Mouse (Mus musculus): ENCODE measurements around the gene Triobp. TPM values are rescaled to one million over a fixed set of nuclear protein-coding genes. Genes with fewer than 3 reads are reported as not detected.
"Not testable (repeated sequence)": the region's sequence is repeated elsewhere in the genome, so short reads cannot be mapped to it uniquely, and the experiment has no call there.

The Triobp gene
- total RNA-seq, 2 experiments from 2014 or later, result 7.7 to 12.7 TPM

DNA sequence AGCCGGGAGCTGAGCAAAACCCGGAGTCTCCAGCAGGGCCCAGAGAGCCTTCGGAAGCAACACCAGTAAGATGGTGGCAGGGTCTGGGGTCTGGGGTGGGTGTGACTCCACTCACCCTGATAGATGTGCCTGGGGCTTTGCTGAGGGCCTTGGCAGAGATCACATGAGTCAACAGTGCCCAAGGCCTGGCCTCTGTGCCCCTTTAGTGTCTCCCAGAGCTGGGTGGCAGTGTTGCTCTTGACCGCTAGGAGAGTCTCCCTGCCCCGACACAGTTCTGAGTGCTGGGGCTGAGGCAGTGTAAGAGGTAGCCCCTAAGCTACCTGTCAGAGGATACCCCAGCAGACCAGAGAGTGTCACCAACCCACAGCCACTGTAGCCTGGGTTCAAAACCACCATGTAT, 54.0 kb downstream of the Triobp start:
- DNase-seq, result no peak

GRCm38 (mm10) chr15:79002036-79002435, 54.5 kb downstream of the Triobp start:
- no peak for DNase-seq

- DNase-seq, result no peak
Measured at GRCm38 (mm10) chr15:79003079-79003478, 55.6 kb downstream of the Triobp start.

- no peak for DNase-seq
Measured at GRCm38 (mm10) chr15:79005581-79005980, 58.1 kb downstream of the Triobp start.

- DNase-seq, result no peak
Measured at GRCm38 (mm10) chr15:79006638-79007037, 59.1 kb downstream of the Triobp start.

GRCm38 (mm10) chr15:79007059-79007458, 59.5 kb downstream of the Triobp start:
- no peak for DNase-seq

DNA sequence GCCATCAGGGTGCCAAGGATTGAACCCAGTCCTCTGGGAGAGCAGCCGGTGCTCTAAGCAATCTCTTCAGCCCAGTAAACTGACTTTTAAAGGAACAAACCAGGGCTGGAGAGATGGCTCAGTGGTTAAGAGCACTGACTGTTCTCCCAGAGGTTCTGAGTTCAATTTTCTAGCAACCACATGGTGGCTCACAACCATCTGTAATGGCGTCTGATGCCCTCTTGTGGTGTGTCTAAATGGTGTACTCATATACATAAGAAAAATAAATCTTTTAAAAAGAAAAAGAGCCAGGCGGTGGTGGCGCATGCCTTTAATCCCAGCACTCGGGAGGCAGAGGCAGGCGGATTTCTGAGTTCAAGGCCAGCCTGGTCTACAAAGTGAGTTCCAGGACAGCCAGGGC, 60.3 kb downstream of the Triobp start:
- DNase-seq, result not testable (repeated sequence)

GRCm38 (mm10) chr15:79009734-79010133, 62.2 kb downstream of the Triobp start:
- DNase-seq, result no peak

- no peak for DNase-seq
Measured at GRCm38 (mm10) chr15:79011550-79011949, 64.0 kb downstream of the Triobp start.

DNA sequence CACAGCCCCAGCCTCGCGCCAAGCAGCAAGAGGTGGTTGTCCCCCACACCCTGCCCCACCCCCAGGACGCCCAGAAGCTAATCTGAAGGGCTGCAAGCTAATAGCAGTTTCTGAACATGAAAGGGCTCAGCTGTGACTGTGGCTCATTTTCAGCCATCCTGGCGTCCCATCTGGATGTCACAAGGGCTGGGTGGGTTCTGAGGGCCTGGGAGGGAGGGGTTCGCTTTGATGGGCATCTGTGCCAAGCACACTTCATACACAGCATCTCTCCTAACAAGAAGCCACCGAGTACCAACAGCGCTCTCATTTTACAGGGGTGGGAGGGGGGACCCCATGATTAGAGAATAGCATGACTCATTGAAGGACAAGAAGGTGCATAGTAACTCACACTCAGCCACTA, 65.9 kb downstream of the Triobp start:
- DNase-seq, result no peak

DNA sequence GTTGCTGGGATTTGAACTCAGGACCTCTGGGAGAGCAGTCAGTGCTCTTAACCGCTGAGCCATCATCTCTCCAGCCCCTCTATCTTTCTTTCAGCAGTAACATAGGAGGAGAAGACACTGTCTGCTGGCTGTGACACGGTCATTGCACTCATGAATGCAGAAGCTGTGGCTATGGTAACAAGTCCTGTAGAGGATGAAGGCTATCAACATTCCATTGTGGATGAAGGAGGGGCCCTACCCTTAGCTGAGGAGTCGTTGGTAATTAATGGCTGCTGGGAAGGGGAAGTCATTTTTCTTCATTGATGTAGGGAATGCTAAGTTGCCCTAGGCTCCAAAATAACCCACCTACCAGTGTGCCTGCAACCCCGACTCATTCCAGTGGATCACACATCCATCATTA, 70.7 kb downstream of the Triobp start:
- DNase-seq, result no peak

DNA sequence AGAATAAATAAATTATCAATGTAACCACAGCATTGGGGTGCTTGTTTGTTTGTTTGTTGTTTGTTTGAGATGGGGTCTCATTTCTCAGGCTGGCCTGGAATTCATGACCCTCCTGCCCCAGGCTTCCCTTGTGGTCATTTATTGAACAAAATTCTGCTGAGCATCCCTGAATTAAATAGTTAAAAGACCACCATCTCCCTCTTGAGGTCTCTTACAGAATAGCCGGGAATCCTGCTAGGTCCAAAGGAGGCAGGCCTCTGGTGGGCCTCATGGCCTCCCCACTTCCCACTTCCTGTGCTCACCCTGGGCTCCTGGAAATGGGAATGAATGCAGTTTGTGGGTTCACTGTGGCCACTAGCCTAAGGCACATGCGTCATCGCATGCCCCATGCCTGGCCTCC, 71.4 kb downstream of the Triobp start:
- no peak for DNase-seq

GRCm38 (mm10) chr15:79022671-79023230, 75.2 kb downstream of the Triobp start:
- no peak for DNase-seq

DNA sequence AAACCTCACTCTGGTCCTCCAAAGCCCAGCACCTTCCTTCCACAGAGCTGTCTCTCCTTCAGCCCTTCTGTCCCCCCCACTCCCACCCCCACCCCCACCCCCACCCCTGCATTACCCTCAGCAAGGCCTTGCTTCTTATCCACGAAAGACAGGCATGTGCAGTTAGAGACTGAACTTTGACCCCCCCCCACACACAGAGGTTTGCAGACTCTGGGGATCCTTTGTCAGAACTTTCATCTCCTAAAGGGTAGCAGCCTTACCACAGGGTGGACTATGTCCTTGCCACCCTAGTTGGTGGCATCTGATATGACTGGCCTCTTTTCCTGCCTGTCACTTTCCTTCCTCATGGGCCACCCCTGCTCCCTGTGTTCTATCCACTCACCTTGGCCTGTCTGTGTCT, 75.8 kb downstream of the Triobp start:
- no peak for DNase-seq

DNA sequence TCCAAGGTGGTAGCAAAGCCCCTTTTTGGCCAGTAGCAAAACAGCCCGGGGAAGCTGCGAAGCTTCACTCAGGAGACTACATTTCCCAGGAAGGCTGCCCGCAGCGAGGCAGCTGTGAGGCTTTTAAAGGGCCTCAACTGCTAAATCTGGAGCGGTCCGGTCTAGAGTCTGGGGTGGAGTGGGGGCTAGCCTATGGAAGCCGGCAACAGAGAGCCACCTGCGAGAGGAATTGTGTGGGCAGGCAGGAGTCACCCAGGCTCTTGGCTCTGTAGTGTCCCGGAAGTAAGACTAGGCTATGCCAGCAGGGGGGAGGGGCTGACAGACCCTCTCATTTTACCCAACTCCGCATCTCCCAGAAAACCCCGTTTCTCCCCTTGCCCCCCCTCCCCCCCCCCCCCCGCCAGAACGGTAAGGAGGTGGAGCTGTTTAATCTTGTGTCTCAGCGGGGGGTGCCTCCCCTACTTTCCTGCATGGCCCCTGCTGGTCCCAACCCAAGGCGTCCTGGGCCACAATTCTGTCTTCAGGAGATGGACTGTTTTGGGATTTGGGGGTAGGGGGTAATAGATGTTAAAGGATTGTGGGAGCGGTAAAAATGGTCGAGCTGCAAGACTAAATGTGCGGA, 78.3 kb downstream of the Triobp start:
- no peak for DNase-seq

- no peak for DNase-seq
Measured at GRCm38 (mm10) chr15:79026511-79027290, 79.2 kb downstream of the Triobp start.

DNA sequence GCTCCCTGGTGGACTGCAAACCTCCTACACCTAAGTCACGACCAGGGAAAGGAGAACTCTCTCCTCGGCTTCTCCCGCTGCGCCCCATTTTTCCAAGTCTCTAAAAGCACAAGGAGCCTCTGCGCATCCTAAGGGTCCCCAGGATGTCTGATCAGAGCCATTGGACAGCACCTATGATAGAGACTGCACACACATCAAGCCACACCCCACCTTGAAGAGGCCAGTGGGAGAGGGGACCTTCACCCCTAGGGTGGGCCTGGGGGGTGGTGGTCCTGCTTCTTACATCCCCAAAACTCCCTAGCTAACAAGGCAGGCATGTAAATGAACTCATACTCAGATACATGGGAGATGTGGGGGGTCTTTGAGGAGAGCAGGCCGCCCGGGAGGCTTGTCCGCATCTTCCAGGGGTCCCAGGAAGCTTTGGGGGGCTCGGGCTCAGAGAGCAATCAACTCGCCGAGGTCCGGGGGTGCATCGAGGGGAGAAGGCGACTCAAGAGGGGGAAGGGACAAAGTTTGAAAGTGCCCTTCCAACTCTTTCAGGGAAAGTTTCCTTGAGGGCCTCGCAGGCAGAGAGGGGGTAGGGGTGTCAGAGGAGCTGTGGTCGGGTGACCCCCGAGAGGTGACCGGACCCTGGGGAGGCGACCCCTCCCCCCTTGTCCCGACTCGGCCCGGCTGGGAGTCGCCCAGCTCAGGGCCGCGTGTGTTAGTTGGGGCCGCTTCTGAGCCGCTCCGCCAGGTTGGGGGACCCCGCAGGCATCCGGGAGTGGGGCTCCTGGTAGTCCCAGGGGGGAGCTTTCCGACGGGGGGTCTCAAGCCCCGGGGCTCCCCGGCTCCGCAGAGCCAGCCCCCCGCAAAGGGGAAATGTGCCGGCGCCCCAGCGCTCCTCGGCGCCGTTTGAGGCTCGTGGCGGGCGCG, 80.0 kb downstream of the Triobp start:
- no peak for DNase-seq

DNA sequence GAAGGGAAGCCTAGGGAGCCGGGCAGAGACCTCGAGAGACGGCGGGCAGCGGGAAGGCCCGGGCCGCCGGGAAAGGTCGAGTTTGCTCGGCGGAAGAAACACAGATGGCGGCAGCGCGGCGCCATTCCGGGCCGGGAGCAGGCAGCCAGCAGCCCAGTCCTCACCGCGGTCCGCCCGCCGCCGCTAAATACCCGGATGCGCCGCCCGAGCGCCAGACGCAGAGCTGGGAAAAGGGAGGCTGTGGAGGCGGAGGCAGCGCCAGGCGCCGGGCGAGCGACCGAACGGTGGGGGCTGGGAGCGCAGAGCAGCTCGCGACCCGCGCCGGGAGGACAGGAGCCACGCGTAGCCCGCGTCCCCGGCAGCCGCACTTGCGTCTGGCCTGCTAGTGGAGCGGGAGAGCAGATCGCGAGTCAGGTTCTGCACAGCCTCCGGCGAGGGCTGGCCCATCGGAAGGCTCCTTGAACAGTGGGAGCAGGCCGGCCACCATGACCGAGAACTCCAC, 80.8 kb downstream of the Triobp start, which contains the start of gene H1f0:
H1f0 (plus strand) TSS at position 214 of the 502 bp plus-strand sequence.
- DNase-seq, result peak; percentile 95

- peak in 1 of 2 experiments; percentile 35 for DNase-seq
Measured at GRCm38 (mm10) chr15:79028823-79029484, 81.4 kb downstream of the Triobp start.

GRCm38 (mm10) chr15:79029519-79030241, 82.2 kb downstream of the Triobp start:
- DNase-seq, result no peak
